Mouse (Mus musculus) left cerebral cortex, postnatal 4 days (tissue): ENCODE measurements around the gene Ky. TPM values are rescaled to one million over a fixed set of nuclear protein-coding genes. Genes with fewer than 3 reads are reported as not detected.

ENCODE experiments used
- DNase-seq: peaks from one replicate; pipeline ENCODE4 v3.0.0-alpha.2; 2022
- intact Hi-C: fragments of 180-260 bp; cut with DNase I; formaldehyde crosslinking; loops from one replicate; pipeline ENCODE4 v1.15.1; 2025
- total RNA-seq, 2 experiments: library from RNA; stranded (reverse); gene quantifications; 2 replicates each; pipeline ENCODE4 v1.2.3; 2021

Ky gene
- total RNA-seq, 2 experiments from 2014 or later = 1.7 to 2.2 TPM

DNA sequence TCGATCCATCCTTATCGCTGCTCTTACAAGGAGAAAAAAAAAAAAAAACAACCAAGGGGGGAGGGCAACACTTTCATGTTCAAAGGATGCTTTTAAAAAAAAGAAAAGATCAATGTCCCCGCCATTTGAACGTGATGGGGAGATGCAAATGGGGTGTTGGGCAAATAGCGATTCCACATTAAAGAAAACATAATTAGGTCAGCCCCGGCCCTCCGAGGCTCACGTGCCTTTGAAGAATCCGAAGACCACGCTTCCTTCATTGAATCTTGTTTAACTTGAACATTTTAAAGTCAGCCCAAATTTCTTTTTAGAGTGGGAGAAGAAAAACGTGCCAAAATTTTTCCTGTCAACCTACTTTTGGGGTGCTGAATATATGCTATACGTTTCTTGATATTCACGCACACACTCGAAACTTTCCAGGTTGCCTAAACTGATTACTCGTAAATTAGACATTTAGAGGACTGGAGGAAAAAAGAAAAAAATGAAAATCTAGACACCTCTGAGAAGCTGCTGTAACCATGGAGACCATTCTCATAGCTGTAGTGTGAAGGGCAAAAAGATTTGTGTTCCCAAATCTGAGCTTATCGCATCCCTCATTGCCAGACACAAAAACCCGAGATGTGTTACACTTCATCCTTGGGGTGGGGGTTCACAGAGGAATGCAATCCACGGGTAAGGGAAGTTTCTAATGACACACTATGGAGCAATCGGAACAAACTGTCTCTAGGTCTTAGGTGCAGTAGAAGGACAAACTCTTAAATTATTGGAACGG lies 40.9 kb downstream of the Ky start:
- intact Hi-C loops = loop anchor here (10.0 kb wide), 3 partner anchors 192 to 1232 kb away; partner anchors contain the start of gene Ephb1

GRCm38 (mm10) chr9:102547028-102547354 lies 41.4 kb downstream of the Ky start:
- intact Hi-C loops = loop anchor here (10.0 kb wide), 3 partner anchors 192 to 1232 kb away; partner anchors contain the start of gene Ephb1
- no peak for DNase-seq

More for the DNA sequence above, 40.9 kb downstream of the Ky start:
- no peak for DNase-seq

GRCm38 (mm10) chr9:102549211-102549610 lies 43.7 kb downstream of the Ky start:
- intact Hi-C loops = loop anchor here (10.0 kb wide), 3 partner anchors 194 to 1234 kb away; partner anchors contain the start of gene Ephb1
- no peak for DNase-seq

DNA sequence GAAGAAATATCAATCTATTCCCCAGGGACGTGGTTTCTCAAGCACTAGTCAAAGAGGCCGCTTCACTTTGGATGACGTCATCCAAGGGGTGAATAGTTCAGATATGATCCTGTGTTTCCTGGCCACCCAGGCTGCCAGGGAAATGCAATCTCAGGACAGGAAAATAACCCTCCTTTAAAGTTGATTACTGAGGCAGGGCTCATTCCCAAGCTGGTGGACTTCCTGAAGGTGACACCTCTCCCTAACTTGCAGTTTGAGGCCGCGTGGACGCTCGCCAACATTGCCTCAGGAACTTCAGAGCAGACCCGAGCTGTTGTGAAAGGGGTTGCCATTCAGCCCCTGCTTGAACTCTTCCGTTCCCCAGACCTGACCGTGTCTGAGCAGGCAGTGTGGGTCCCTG lies 46.2 kb downstream of the Ky start:
- intact Hi-C loops = no loop called here
- no peak for DNase-seq

DNA sequence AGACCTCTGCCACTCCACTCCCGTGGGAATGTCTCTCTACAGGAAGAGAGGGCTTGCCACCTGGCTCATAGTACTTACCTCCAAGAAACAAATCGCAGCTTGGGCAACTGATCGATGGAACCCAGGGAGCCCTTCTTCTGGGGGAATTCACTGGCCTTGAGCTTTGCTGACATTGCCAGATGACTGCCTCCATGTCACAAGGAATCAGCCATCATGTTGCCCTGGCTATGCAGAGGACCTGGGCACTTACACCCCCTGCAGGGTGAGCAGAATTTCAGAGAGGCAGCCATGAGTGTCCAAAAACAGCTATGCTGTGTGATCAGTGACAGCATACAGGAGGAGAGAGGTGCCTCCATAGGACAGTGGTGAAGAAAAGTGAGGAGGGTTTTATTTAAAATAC lies 48.2 kb downstream of the Ky start:
- intact Hi-C loops = no loop called here
- peak; percentile 77 for DNase-seq

DNA sequence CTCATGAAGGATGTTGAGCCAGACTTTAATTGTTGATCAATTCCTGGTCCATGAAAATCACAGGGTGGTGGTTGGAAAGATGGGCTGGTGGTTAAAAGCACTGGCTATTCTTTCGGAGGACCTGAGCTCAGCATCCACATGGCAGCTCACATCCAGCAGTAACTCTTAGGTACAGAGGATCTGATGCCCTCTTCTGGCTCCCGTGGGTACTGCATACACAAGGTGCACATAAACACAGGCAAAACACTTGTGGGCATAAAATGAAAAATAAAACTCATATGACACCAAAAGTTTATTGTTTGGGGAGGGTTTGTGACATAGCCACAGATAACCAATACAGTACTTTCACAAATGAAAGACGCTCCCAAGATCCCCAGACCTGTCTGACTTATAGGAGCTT lies 52.9 kb downstream of the Ky start:
- no peak for DNase-seq

GRCm38 (mm10) chr9:102572888-102573287 lies 67.3 kb downstream of the Ky start:
- intact Hi-C loops = no loop called here
- no peak for DNase-seq

More for the DNA sequence above, 52.9 kb downstream of the Ky start:
- intact Hi-C loops = no loop called here

GRCm38 (mm10) chr9:102577480-102577879 lies 71.9 kb downstream of the Ky start:
- DNase-seq = no peak
- intact Hi-C loops = no loop called here

GRCm38 (mm10) chr9:102581921-102582469 lies 76.4 kb downstream of the Ky start:
- intact Hi-C loops = no loop called here
- no peak for DNase-seq

DNA sequence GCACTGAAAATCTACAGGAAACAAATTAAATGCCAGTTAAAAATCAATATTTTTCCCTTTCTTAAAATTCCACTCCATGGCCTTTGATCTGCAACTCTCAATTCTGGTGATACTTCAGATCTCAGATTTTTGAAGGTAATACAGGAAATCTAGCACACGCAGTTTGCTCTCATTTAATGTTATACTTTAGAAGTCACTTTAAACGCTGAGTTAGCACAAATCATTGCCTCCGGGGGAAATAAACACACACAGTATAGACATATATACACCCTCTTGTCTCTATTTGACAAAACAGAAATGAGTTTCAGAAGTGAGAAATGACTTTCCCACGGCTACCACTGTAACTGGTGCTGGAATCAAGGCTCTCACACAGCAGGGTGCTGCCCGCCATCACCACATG lies 81.8 kb downstream of the Ky start:
- intact Hi-C loops = no loop called here
- DNase-seq = no peak

DNA sequence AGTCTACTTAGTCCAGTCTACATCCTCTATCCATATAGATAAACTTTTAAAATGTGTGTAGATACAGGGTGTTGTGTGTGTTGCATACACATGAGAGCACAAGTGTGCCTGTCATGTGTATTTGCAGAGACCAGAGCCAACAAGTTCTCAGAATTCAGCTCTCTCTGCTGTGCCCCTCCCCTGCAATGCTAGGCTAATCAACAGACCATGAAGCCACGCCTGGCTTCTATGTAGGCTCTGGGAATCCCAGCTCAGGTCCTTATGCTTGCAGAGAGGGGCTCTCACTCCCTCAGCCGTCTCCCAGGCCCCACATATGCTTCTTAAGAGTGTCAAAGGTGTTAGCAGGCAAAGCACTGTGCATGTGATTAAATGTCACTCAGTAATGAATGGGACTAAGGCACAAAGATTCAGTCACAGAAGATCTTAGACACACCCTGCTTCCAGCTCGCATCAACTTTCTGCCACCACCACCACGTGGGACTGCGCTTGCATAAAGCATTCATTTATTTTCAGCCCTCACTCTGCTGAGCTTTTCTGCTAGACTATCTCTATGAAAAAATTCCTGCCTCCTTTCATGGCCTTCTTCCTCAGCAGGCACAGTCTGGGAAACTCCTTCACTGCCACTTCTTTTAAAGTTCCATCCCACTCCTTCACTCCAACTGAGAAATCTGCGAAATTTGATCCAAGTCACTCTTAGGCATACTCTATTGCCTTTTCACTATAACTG lies 89.3 kb downstream of the Ky start:
- no peak for DNase-seq
- intact Hi-C loops = no loop called here

Other genes with a start within 250 kb of the Ky start
- gene Ephb1, start 151.1 kb upstream of the Ky start, total RNA-seq = 10 to 100 TPM; 47.3 to 50.4 TPM
- 10 to 100 TPM; 80.9 to 91.4 TPM for gene Anapc13, start 120.5 kb downstream of the Ky start, total RNA-seq
- gene Cep63, start 120.8 kb downstream of the Ky start, total RNA-seq = 10 to 100 TPM; 29.3 to 30.2 TPM
- 10 to 100 TPM; 42.3 to 45.5 TPM for gene Amotl2, start 210.9 kb downstream of the Ky start, total RNA-seq